Mouse (Mus musculus): ENCODE measurements around the gene D930007J09Rik. TPM values are rescaled to one million over a fixed set of nuclear protein-coding genes. Genes with fewer than 3 reads are reported as not detected.

Gene D930007J09Rik
- total and polyA plus RNA-seq, 3 experiments = 10.4 TPM; not detected in 2

- Histone ChIP-seq H3K27me3 (ENCODE audit: control insufficient read depth in 1 of 2, insufficient read depth in 2 of 2, low read length in 2 of 2) (no peaks in the 10 kb centered on the region), H3K9ac (ENCODE audit: control insufficient read depth, low read depth, low read length, poor library complexity, severe bottlenecking) (no peak overlapping the region), H3K79me2 (ENCODE audit: control insufficient read depth, insufficient read depth, low read length, poor library complexity) (no peaks in the 10 kb centered on the region), H3K4me1 (ENCODE audit: control insufficient read depth in 1 of 2, insufficient read depth in 2 of 2, low read length in 2 of 2) (peaks cover 0 to 13% of the 10 kb centered on the region in 2 experiments; a peak in 2 of 4 replicates), H3K27ac (ENCODE audit: control insufficient read depth, low read depth, low read length) (no peak overlapping the region), H3K4me3 (ENCODE audit: control insufficient read depth in 1 of 2, insufficient read depth in 1 of 2, low read depth in 2 of 2, low read length in 2 of 2) (no peak overlapping the region), H3K36me3 (ENCODE audit: control insufficient read depth in 1 of 2, insufficient read depth in 2 of 2, low read length in 2 of 2) (peaks cover 3 to 15% of the 10 kb centered on the region in 2 experiments), H3K9me3 (replicated peaks; ENCODE audit: insufficient read depth, low read length) (no peaks in the 10 kb centered on the region)
- no peak for DNase-seq (ENCODE audit: low read depth, low spot score)
- TF ChIP-seq POLR2AphosphoS2 (IDR thresholded peaks at IDR 0.05; ENCODE audit: low read length) (no peak), TBP (IDR thresholded peaks at IDR 0.05; ENCODE audit: low read depth, low read length) (no peak), USF1 (IDR thresholded peaks at IDR 0.05; ENCODE audit: low read depth, low read length) (no peak), RCOR1 (IDR thresholded peaks at IDR 0.05; ENCODE audit: low read depth, low read length) (no peak), ZMIZ1 (IDR thresholded peaks at IDR 0.05; ENCODE audit: low read depth, low read length) (no peak), MXI1 (IDR thresholded peaks at IDR 0.05; ENCODE audit: low read depth, low read length) (no peak), CHD1 (IDR thresholded peaks at IDR 0.05; ENCODE audit: low read depth, low read length) (no peak), EP300 (IDR thresholded peaks at IDR 0.05; ENCODE audit: low read depth in 1 of 2, low read length in 2 of 2) (no peak), MAX (IDR thresholded peaks at IDR 0.05; ENCODE audit: low read length) (no peak), CTCF (IDR thresholded peaks at IDR 0.05 in 2 of 3, conservative IDR thresholded peaks at IDR 0.05 in 1 of 3; ENCODE audit: control insufficient read depth in 1 of 3, insufficient read depth in 1 of 3, low read depth in 2 of 3, low read length in 3 of 3, poor library complexity in 1 of 3, severe bottlenecking in 1 of 3) (no peak)
Observed at GRCm38 (mm10) chr13:32824377-32825330, 22.0 kb upstream of the D930007J09Rik start.

GRCm38 (mm10) chr13:32823126-32823525, 20.5 kb upstream of the D930007J09Rik start:
- Histone ChIP-seq H3K36me3 (ENCODE audit: control insufficient read depth in 1 of 2, insufficient read depth in 2 of 2, low read length in 2 of 2) (peaks cover 1 to 5% of the 10 kb centered on the region in 2 experiments), H3K4me3 (ENCODE audit: control insufficient read depth in 1 of 2, insufficient read depth in 1 of 2, low read depth in 2 of 2, low read length in 2 of 2) (no peak overlapping the region)
- TF ChIP-seq MXI1 (IDR thresholded peaks at IDR 0.05; ENCODE audit: low read depth, low read length) (no peak), SIN3A (IDR thresholded peaks at IDR 0.05; ENCODE audit: low read length) (no peak), POLR2A (IDR thresholded peaks at IDR 0.05; ENCODE audit: control insufficient read depth in 1 of 2, insufficient read depth in 1 of 2, low read depth in 1 of 2, low read length in 2 of 2, poor library complexity in 1 of 2) (no peak), GABPA (IDR thresholded peaks at IDR 0.05; ENCODE audit: low read depth, low read length) (no peak), ZNF384 (IDR thresholded peaks at IDR 0.05; ENCODE audit: low read depth, low read length) (no peak), EP300 (IDR thresholded peaks at IDR 0.05; ENCODE audit: low read depth in 1 of 2, low read length in 2 of 2) (no peak), HCFC1 (IDR thresholded peaks at IDR 0.05; ENCODE audit: low read depth, low read length) (no peak), RCOR1 (IDR thresholded peaks at IDR 0.05; ENCODE audit: low read depth, low read length) (no peak), JUND (IDR thresholded peaks at IDR 0.05; ENCODE audit: low read depth, low read length) (no peak)

More at GRCm38 (mm10) chr13:32823126-32823525, 20.5 kb upstream of the D930007J09Rik start:
- no peak overlapping the region for H3K9ac ChIP-seq (ENCODE audit: control insufficient read depth, low read depth, low read length, poor library complexity, severe bottlenecking)
- H3K27ac ChIP-seq (ENCODE audit: control insufficient read depth, low read depth, low read length) = no peak overlapping the region
- no peaks in the 10 kb centered on the region for H3K79me2 ChIP-seq (ENCODE audit: control insufficient read depth, insufficient read depth, low read length, poor library complexity)
- H3K27me3 ChIP-seq (ENCODE audit: control insufficient read depth in 1 of 2, insufficient read depth in 2 of 2, low read length in 2 of 2) = no peaks in the 10 kb centered on the region
- no peaks in the 10 kb centered on the region for H3K9me3 ChIP-seq (replicated peaks; ENCODE audit: insufficient read depth, low read length)
- peaks cover 0 to 2% of the 10 kb centered on the region in 2 experiments; a peak in 2 of 4 replicates for H3K4me1 ChIP-seq (ENCODE audit: control insufficient read depth in 1 of 2, insufficient read depth in 2 of 2, low read length in 2 of 2)
- DNase-seq (ENCODE audit: low read depth, low spot score) = no peak
